Mouse (Mus musculus) stomach, postnatal 0 days (tissue): ENCODE results near the gene Cisd1. TPM values are rescaled to one million over a fixed set of nuclear protein-coding genes. Genes with fewer than 3 reads are reported as not detected.
A peak's percentile ranks its signal among the peaks of the same experiment; 100 is the strongest.

Experiments
- ATAC-seq: fragments of 200-750 bp; cut with Nextera tagmentation; 2 replicates; pipeline ENCODE4 v1.8.0; 2017; ENCODE audit not compliant: low FRiP score, low TSS enrichment
- DNase-seq: peaks from one replicate; pipeline ENCODE4 v3.0.0-alpha.2; 2016; ENCODE audit warnings: low spot score
- H3K27ac ChIP-seq: fragments of 300-500 bp; sonication (generic); replicated peaks from 2 replicates; pipeline ENCODE4 v1.5.1; 2014; ENCODE audit warnings: mild to moderate bottlenecking, control low read depth
- H3K27me3 ChIP-seq: fragments of 300-500 bp; sonication (generic); 2 replicates; pipeline ENCODE4 v1.6.1; 2014; ENCODE audit warnings: low read length; ENCODE audit not compliant: control insufficient read depth, insufficient read depth
- H3K36me3 ChIP-seq: fragments of 300-500 bp; sonication (generic); 2 replicates; pipeline ENCODE4 v1.6.1; 2014; ENCODE audit warnings: low read length, mixed read lengths; ENCODE audit not compliant: control insufficient read depth, insufficient read depth
- H3K4me1 ChIP-seq: fragments of 300-500 bp; sonication (generic); replicated peaks from 2 replicates; pipeline ENCODE4 v1.6.1; 2014; ENCODE audit warnings: antibody characterized with exemption; ENCODE audit not compliant: control insufficient read depth, insufficient read depth
- H3K4me2 ChIP-seq: fragments of 300-500 bp; sonication (generic); replicated peaks from 2 replicates; pipeline ENCODE4 v1.6.1; 2014; ENCODE audit warnings: low read depth, mild to moderate bottlenecking, control low read depth, moderate library complexity
- H3K4me3 ChIP-seq: fragments of 300-500 bp; sonication (generic); 2 replicates; pipeline ENCODE4 v1.5.1; 2014; ENCODE audit warnings: low read depth, low read length, control low read depth
- H3K9ac ChIP-seq: fragments of 300-500 bp; sonication (generic); 2 replicates; pipeline ENCODE4 v1.6.1; 2014; ENCODE audit warnings: mild to moderate bottlenecking, low read length, control low read depth, mixed read lengths
- H3K9me3 ChIP-seq: fragments of 300-500 bp; sonication (generic); 2 replicates; pipeline ENCODE4 v1.6.1; 2016; ENCODE audit warnings: low read length; ENCODE audit not compliant: control insufficient read depth
- CTCF ChIP-seq: IDR thresholded peaks from 2 replicates; pipeline ENCODE4 v1.5.1; 2016; ENCODE audit warnings: antibody characterized with exemption, low read depth, mild to moderate bottlenecking, moderate library complexity
- EP300 ChIP-seq: optimal IDR thresholded peaks from 2 replicates; pipeline ENCODE3; 2016; ENCODE audit warnings: antibody characterized with exemption
- WGBS: fragments of 180-500 bp; shearing (Covaris S2); extraction: QIAGEN DNeasy Blood & Tissue Kit; methylation state at CpG from one replicate; pipeline ENCODE4 v1.1.7; 2014; 5-methylcytosine and 5-hydroxymethylcytosine counted together
- polyA plus RNA-seq: library from polyadenylated mRNA; unstranded; fragments of >200 nt; fragmentation: Nextera tagmentation; extraction: Ambion mirVana; gene quantifications from 2 replicates; pipeline ENCODE4 v1.2.1, GENCODE M21; 2015

Gene Cisd1
- polyA plus RNA-seq, 1 experiment from 2014 or later, result 147 TPM

- no peaks in the 10 kb centered on the region for H3K4me1 ChIP-seq
- TF ChIP-seq EP300 (no peak), CTCF (no peak)
- no peak overlapping the region for H3K4me2 ChIP-seq
- H3K36me3 ChIP-seq, result no peaks in the 10 kb centered on the region
- no peak for DNase-seq
- no peaks in the 10 kb centered on the region for H3K27me3 ChIP-seq
- H3K4me3 ChIP-seq, result no peak overlapping the region
- no peak overlapping the region for H3K9ac ChIP-seq
- H3K9me3 ChIP-seq, result no peaks in the 10 kb centered on the region
- 47% methylated on average over 3 of the region's 3 CpGs for WGBS
- no peak overlapping the region for H3K27ac ChIP-seq
- peak; percentile 59; the same call in 1 of the 2 replicates for ATAC-seq
These were observed 53.5 kb downstream of the Cisd1 start for GRCm38 (mm10) chr10:71291179-71291661.

GRCm38 (mm10) chr10:71285126-71285580 is 59.6 kb downstream of the Cisd1 start, which contains the start of gene Ube2d1:
Gene Ube2d1, minus strand, starts transcription at chr10:71285262.
- WGBS, result 0% methylated on average over 50 of the region's 50 CpGs
- Histone ChIP-seq H3K9me3 (no peaks in the 10 kb centered on the region), H3K4me3 (peak within 1 kb of the TSS; percentile 96), H3K27ac (peak within 1 kb of the TSS; percentile 56), H3K4me2 (peak within 1 kb of the TSS; percentile 89), H3K36me3 (no peaks in the 10 kb centered on the region), H3K9ac (peak within 1 kb of the TSS; percentile 91), H3K4me1 (no peaks in the 10 kb centered on the region; the same call in 1 of the 2 replicates), H3K27me3 (no peaks in the 10 kb centered on the region)
- TF ChIP-seq EP300, result no peak
- TF ChIP-seq CTCF, result no peak
- DNase-seq, result peak; percentile 91
- peak; percentile 96 for ATAC-seq

- Histone ChIP-seq H3K9me3 (no peaks in the 10 kb centered on the region), H3K4me2 (peak overlapping the region; percentile 89), H3K27me3 (no peaks in the 10 kb centered on the region), H3K4me3 (peak overlapping the region; percentile 96), H3K36me3 (no peaks in the 10 kb centered on the region), H3K4me1 (no peaks in the 10 kb centered on the region; the same call in 1 of the 2 replicates), H3K9ac (peak overlapping the region; percentile 91), H3K27ac (peak overlapping the region; percentile 56)
- 1% methylated on average over 41 of the region's 41 CpGs for WGBS
- ATAC-seq (peak; percentile 73), DNase-seq (no peak)
- no peak for TF ChIP-seq CTCF
- TF ChIP-seq EP300, result no peak
These were observed 60.1 kb downstream of the Cisd1 start for GRCm38 (mm10) chr10:71284511-71285125.

- H3K36me3 ChIP-seq, result no peaks in the 10 kb centered on the region
- TF ChIP-seq CTCF (no peak), EP300 (no peak)
- peak overlapping the region; percentile 89 for H3K4me2 ChIP-seq
- H3K4me1 ChIP-seq, result no peaks in the 10 kb centered on the region; the same call in 1 of the 2 replicates
- H3K9me3 ChIP-seq, result no peaks in the 10 kb centered on the region
- peak overlapping the region; percentile 96 for H3K4me3 ChIP-seq
- H3K27ac ChIP-seq, result peak overlapping the region; percentile 56; the same call in 1 of the 2 replicates
- WGBS, result 13% methylated on average over 8 of the region's 8 CpGs
- H3K9ac ChIP-seq, result peak overlapping the region; percentile 91
- ATAC-seq, result no peak
- no peak for DNase-seq
- H3K27me3 ChIP-seq, result no peaks in the 10 kb centered on the region
These were observed 60.6 kb downstream of the Cisd1 start for GRCm38 (mm10) chr10:71284131-71284510.

Other genes starting within 250 kb of the Cisd1 start
- 9.6 and 9.8 TPM in 2 replicates for gene Bicc1, start 185.3 kb downstream of the Cisd1 start, polyA plus RNA-seq
- 33.2 and 35.2 TPM in 2 replicates for gene Tfam, start 106.7 kb downstream of the Cisd1 start, polyA plus RNA-seq
- gene Ube2d1, start 59.7 kb downstream of the Cisd1 start, polyA plus RNA-seq, result 25.6 and 30.7 TPM in 2 replicates
- gene Ipmk, start 2.8 kb upstream of the Cisd1 start, polyA plus RNA-seq, result 9.0 and 9.7 TPM in 2 replicates